Comparison of ENCODE assay signal across 19 mouse cellular contexts in the genomic region with DNA sequence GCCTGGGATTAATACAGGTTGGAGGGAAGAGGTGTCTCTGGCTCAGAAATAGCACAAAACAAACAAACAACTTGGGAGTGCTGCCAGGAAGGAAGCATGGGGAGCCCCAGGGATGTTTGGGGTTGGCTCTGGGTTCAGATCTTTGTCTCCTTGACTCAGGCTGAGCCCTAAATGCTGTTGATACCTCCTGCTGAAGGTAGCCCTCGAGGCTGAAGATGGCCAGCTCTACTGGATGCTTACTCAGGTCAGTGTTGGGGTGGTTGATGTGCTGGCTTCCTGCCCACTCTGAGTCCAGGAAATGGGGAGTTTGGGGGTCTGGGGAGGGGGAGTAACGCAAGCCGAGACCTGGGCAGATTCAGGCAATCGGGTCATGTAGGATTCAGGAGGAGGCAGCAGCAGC. TPM values are rescaled to one million over a fixed set of nuclear protein-coding genes. Genes with fewer than 3 reads are reported as not detected.
DNase-seq lines count a peak whose midpoint lies in the region; ATAC-seq lines count a peak whose summit lies in the region.
"Had no signal": no experiment of that assay in that cellular context is flagged by ENCODE, and none has a peak within 500 bp of the region (broad histone marks: within the 10 kb centered on the region; RNA-seq: fewer than 3 reads in every experiment).

No protein-coding gene starts in this region.

- H3K9ac ChIP-seq in forebrain, embryonic 13.5 days, result no peak overlapping the region
- H3K9ac ChIP-seq in liver, embryonic 13.5 days, result 0 out of 2 replicates have a peak overlapping the region, but pooled peaks have one; percentile 99
- H3K9ac ChIP-seq in liver, embryonic 12.5 days, result no peak overlapping the region
- no peak overlapping the region for H3K9ac ChIP-seq in hindbrain, embryonic 16.5 days (ENCODE audit: low read depth, low read length)
- 0 out of 2 replicates have a peak overlapping the region, but pooled peaks have one; percentile 22 for H3K9ac ChIP-seq in neural tube, embryonic 13.5 days
- H3K9ac ChIP-seq: lung, embryonic 15.5 days had no signal

- ATAC-seq in forebrain, embryonic 13.5 days, result no peak
- ATAC-seq in liver, embryonic 13.5 days (ENCODE audit: low read depth), result no peak
- no peak for ATAC-seq in liver, embryonic 12.5 days
- ATAC-seq in hindbrain, embryonic 16.5 days, result no peak
- ATAC-seq in neural tube, embryonic 13.5 days (ENCODE audit: low read depth), result no peak

- H3K27me3 ChIP-seq in forebrain, embryonic 13.5 days, result peaks cover 16% of the 10 kb centered on the region
- peaks cover 78% of the 10 kb centered on the region for H3K27me3 ChIP-seq in forebrain, embryonic 10.5 days (ENCODE audit: poor library complexity, severe bottlenecking)
- peaks cover 89% of the 10 kb centered on the region for H3K27me3 ChIP-seq in liver, embryonic 13.5 days
- H3K27me3 ChIP-seq in liver, embryonic 12.5 days (replicated peaks), result peaks cover 99% of the 10 kb centered on the region
- H3K27me3 ChIP-seq in hindbrain, embryonic 16.5 days (replicated peaks; ENCODE audit: control insufficient read depth, insufficient read depth, low read length), result no peaks in the 10 kb centered on the region
- peaks cover 14% of the 10 kb centered on the region for H3K27me3 ChIP-seq in neural tube, embryonic 13.5 days

- no peaks in the 10 kb centered on the region for H3K36me3 ChIP-seq in forebrain, embryonic 13.5 days (ENCODE audit: poor library complexity, severe bottlenecking)
- no peaks in the 10 kb centered on the region for H3K36me3 ChIP-seq in forebrain, embryonic 10.5 days (replicated peaks)
- H3K36me3 ChIP-seq in liver, embryonic 13.5 days, result no peaks in the 10 kb centered on the region
- H3K36me3 ChIP-seq in liver, embryonic 12.5 days, result no peaks in the 10 kb centered on the region
- H3K36me3 ChIP-seq in hindbrain, embryonic 16.5 days (ENCODE audit: control insufficient read depth, insufficient read depth, low read length), result no peaks in the 10 kb centered on the region
- no peaks in the 10 kb centered on the region for H3K36me3 ChIP-seq in neural tube, embryonic 13.5 days
- H3K36me3 ChIP-seq: heart, embryonic 10.5 days; lung, embryonic 15.5 days had no signal

- H3K27ac ChIP-seq in forebrain, embryonic 13.5 days, result no peak overlapping the region
- H3K27ac ChIP-seq in forebrain, embryonic 10.5 days, result no peak overlapping the region
- H3K27ac ChIP-seq in liver, embryonic 13.5 days, result no peak overlapping the region
- H3K27ac ChIP-seq in liver, embryonic 12.5 days, result no peak overlapping the region
- H3K27ac ChIP-seq in hindbrain, embryonic 16.5 days (ENCODE audit: low read depth, low read length), result no peak overlapping the region
- H3K27ac ChIP-seq in neural tube, embryonic 13.5 days (replicated peaks), result no peak overlapping the region
- H3K27ac ChIP-seq: heart, embryonic 10.5 days; lung, embryonic 15.5 days had no signal

- no peaks in the 10 kb centered on the region for H3K9me3 ChIP-seq in forebrain, embryonic 13.5 days (replicated peaks)
- H3K9me3 ChIP-seq in forebrain, embryonic 10.5 days, result no peaks in the 10 kb centered on the region
- H3K9me3 ChIP-seq in liver, embryonic 13.5 days (replicated peaks), result no peaks in the 10 kb centered on the region
- H3K9me3 ChIP-seq in liver, embryonic 12.5 days (replicated peaks), result no peaks in the 10 kb centered on the region
- no peaks in the 10 kb centered on the region for H3K9me3 ChIP-seq in hindbrain, embryonic 16.5 days (ENCODE audit: control insufficient read depth, low read length)
- H3K9me3 ChIP-seq in neural tube, embryonic 13.5 days, result no peaks in the 10 kb centered on the region
- H3K9me3 ChIP-seq: heart, embryonic 10.5 days; lung, embryonic 15.5 days had no signal

- no peak for DNase-seq in forebrain, embryonic 10.5 days (ENCODE audit: extremely low spot score, low spot score)
- DNase-seq in liver, embryonic 13.5 days, result no peak
- no peak for DNase-seq in thymus, postnatal 36 days
- DNase-seq: adrenal gland, postnatal 10 days; B cell, adult 2 months; gastrocnemius, postnatal 36 days; heart, postnatal 10 days; liver had no signal

- H3K4me3 ChIP-seq in forebrain, embryonic 13.5 days, result 0 out of 2 replicates have a peak overlapping the region, but pooled peaks have one; percentile 88
- no peak overlapping the region; the same call in 1 of the 2 replicates for H3K4me3 ChIP-seq in forebrain, embryonic 10.5 days
- H3K4me3 ChIP-seq in liver, embryonic 13.5 days (replicated peaks), result no peak overlapping the region
- no peak overlapping the region for H3K4me3 ChIP-seq in liver, embryonic 12.5 days
- H3K4me3 ChIP-seq in hindbrain, embryonic 16.5 days (ENCODE audit: low read length), result no peak overlapping the region
- 0 out of 2 replicates have a peak overlapping the region, but pooled peaks have one; percentile 89 for H3K4me3 ChIP-seq in neural tube, embryonic 13.5 days
- H3K4me3 ChIP-seq: heart, embryonic 10.5 days; lung, embryonic 15.5 days had no signal

- no peak overlapping the region for H3K4me2 ChIP-seq in forebrain, embryonic 13.5 days
- H3K4me2 ChIP-seq in liver, embryonic 13.5 days, result no peak overlapping the region
- H3K4me2 ChIP-seq in liver, embryonic 12.5 days, result no peak overlapping the region
- H3K4me2 ChIP-seq in hindbrain, embryonic 16.5 days (ENCODE audit: low read length), result peak overlapping the region; percentile 89
- H3K4me2 ChIP-seq in neural tube, embryonic 13.5 days, result peak overlapping the region; percentile 85
- H3K4me2 ChIP-seq: lung, embryonic 15.5 days had no signal

- peaks cover 44% of the 10 kb centered on the region for H3K4me1 ChIP-seq in forebrain, embryonic 13.5 days
- peaks cover 47% of the 10 kb centered on the region for H3K4me1 ChIP-seq in forebrain, embryonic 10.5 days
- peaks cover 50% of the 10 kb centered on the region for H3K4me1 ChIP-seq in liver, embryonic 13.5 days (replicated peaks)
- peaks cover 45% of the 10 kb centered on the region for H3K4me1 ChIP-seq in liver, embryonic 12.5 days
- H3K4me1 ChIP-seq in hindbrain, embryonic 16.5 days (ENCODE audit: control insufficient read depth, insufficient read depth, low read depth, low read length), result peaks cover 28% of the 10 kb centered on the region
- peaks cover 43% of the 10 kb centered on the region for H3K4me1 ChIP-seq in neural tube, embryonic 13.5 days (replicated peaks)

- WGBS in forebrain, embryonic 13.5 days, result 74% methylated on average over 4 of the region's 4 CpGs
- 73% methylated on average over 4 of the region's 4 CpGs for WGBS in forebrain, embryonic 10.5 days
- WGBS in liver, embryonic 13.5 days (ENCODE audit: insufficient replicate concordance), result 63% methylated on average over 4 of the region's 4 CpGs
- WGBS in liver, embryonic 12.5 days (ENCODE audit: insufficient replicate concordance), result 59% methylated on average over 4 of the region's 4 CpGs
- WGBS in hindbrain, embryonic 16.5 days, result 74% methylated on average over 4 of the region's 4 CpGs
- 76% methylated on average over 4 of the region's 4 CpGs for whole genome bisulfite sequencing in neural tube, embryonic 13.5 days

RNA-seq across cellular contexts. Expression of gene Dusp8, which starts 1.1 kb away (rescaled TPM):
- 44.1 and 55.6 TPM in 2 replicates for polyA plus RNA-seq in forebrain, embryonic 13.5 days (2015; fragmentation: Nextera tagmentation; extraction: Ambion mirVana)
- 3.6 and 7.3 TPM in 2 replicates for polyA plus RNA-seq in forebrain, embryonic 10.5 days (2016; fragmentation: Nextera tagmentation; extraction: Ambion mirVana)
- 4.4 and 4.6 TPM in 2 replicates for polyA plus RNA-seq in liver, embryonic 13.5 days (2015; fragmentation: Nextera tagmentation; extraction: Ambion mirVana)
- 7.4 and 7.5 TPM in 2 replicates for polyA plus RNA-seq in liver, embryonic 12.5 days (2016; fragmentation: Nextera tagmentation; extraction: Ambion mirVana)
- 109 and 117 TPM in 2 replicates for polyA plus RNA-seq in hindbrain, embryonic 16.5 days (2015; fragmentation: Nextera tagmentation; extraction: Ambion mirVana)
- polyA plus RNA-seq in neural tube, embryonic 13.5 days (2015; fragmentation: Nextera tagmentation; extraction: Ambion mirVana), result 88.4 and 96.1 TPM in 2 replicates

RNA-seq across cellular contexts. Expression of gene Gm45618, which starts 23.8 kb away (rescaled TPM):
- not detected in 2 replicates for polyA plus RNA-seq in forebrain, embryonic 13.5 days (2015; fragmentation: Nextera tagmentation; extraction: Ambion mirVana)
- 0.38 TPM in 1 of 2 replicates, not detected in the other for polyA plus RNA-seq in forebrain, embryonic 10.5 days (2016; fragmentation: Nextera tagmentation; extraction: Ambion mirVana)
- not detected in 2 replicates for polyA plus RNA-seq in liver, embryonic 13.5 days (2015; fragmentation: Nextera tagmentation; extraction: Ambion mirVana)
- not detected in 2 replicates for polyA plus RNA-seq in liver, embryonic 12.5 days (2016; fragmentation: Nextera tagmentation; extraction: Ambion mirVana)
- 0.25 TPM in 2 replicates for polyA plus RNA-seq in hindbrain, embryonic 16.5 days (2015; fragmentation: Nextera tagmentation; extraction: Ambion mirVana)
- polyA plus RNA-seq in neural tube, embryonic 13.5 days (2015; fragmentation: Nextera tagmentation; extraction: Ambion mirVana), result not detected in 2 replicates
- polyA plus RNA-seq: embryonic facial prominence, embryonic 11.5 days; erythroblast, embryonic 14.5 days; heart, embryonic 10.5 days; intestine, embryonic 14.5 days; kidney, embryonic 14.5 days; large intestine, adult 2 months; lung, embryonic 15.5 days had no signal

RNA-seq across cellular contexts. Expression of gene Mob2, which starts 35.8 kb away (rescaled TPM):
- polyA plus RNA-seq in forebrain, embryonic 13.5 days (2015; fragmentation: Nextera tagmentation; extraction: Ambion mirVana), result 51.0 and 58.1 TPM in 2 replicates
- polyA plus RNA-seq in forebrain, embryonic 10.5 days (2016; fragmentation: Nextera tagmentation; extraction: Ambion mirVana), result 60.9 and 65.7 TPM in 2 replicates
- 62.5 and 64.3 TPM in 2 replicates for polyA plus RNA-seq in liver, embryonic 13.5 days (2015; fragmentation: Nextera tagmentation; extraction: Ambion mirVana)
- polyA plus RNA-seq in liver, embryonic 12.5 days (2016; fragmentation: Nextera tagmentation; extraction: Ambion mirVana), result 62.9 and 64.6 TPM in 2 replicates
- polyA plus RNA-seq in hindbrain, embryonic 16.5 days (2015; fragmentation: Nextera tagmentation; extraction: Ambion mirVana), result 52.7 and 55.9 TPM in 2 replicates
- 51.3 and 52.8 TPM in 2 replicates for polyA plus RNA-seq in neural tube, embryonic 13.5 days (2015; fragmentation: Nextera tagmentation; extraction: Ambion mirVana)

RNA-seq across cellular contexts. Expression of gene Gm39115, which starts 39.1 kb away (rescaled TPM):
- polyA plus RNA-seq in forebrain, embryonic 13.5 days (2015; fragmentation: Nextera tagmentation; extraction: Ambion mirVana), result not detected in 2 replicates
- not detected in 2 replicates for polyA plus RNA-seq in forebrain, embryonic 10.5 days (2016; fragmentation: Nextera tagmentation; extraction: Ambion mirVana)
- not detected in 2 replicates for polyA plus RNA-seq in liver, embryonic 13.5 days (2015; fragmentation: Nextera tagmentation; extraction: Ambion mirVana)
- not detected in 2 replicates for polyA plus RNA-seq in liver, embryonic 12.5 days (2016; fragmentation: Nextera tagmentation; extraction: Ambion mirVana)
- polyA plus RNA-seq in hindbrain, embryonic 16.5 days (2015; fragmentation: Nextera tagmentation; extraction: Ambion mirVana), result 0.24 TPM in 2 replicates
- not detected in 2 replicates for polyA plus RNA-seq in neural tube, embryonic 13.5 days (2015; fragmentation: Nextera tagmentation; extraction: Ambion mirVana)
- polyA plus RNA-seq: embryonic facial prominence, embryonic 11.5 days; erythroblast, embryonic 14.5 days; heart, embryonic 10.5 days; intestine, embryonic 14.5 days; kidney, embryonic 14.5 days; large intestine, adult 2 months; lung, embryonic 15.5 days had no signal

RNA-seq across cellular contexts. Expression of gene Gm45337, which starts 47.7 kb away (rescaled TPM):
- polyA plus RNA-seq in forebrain, embryonic 13.5 days (2015; fragmentation: Nextera tagmentation; extraction: Ambion mirVana), result not detected in 2 replicates
- polyA plus RNA-seq in forebrain, embryonic 10.5 days (2016; fragmentation: Nextera tagmentation; extraction: Ambion mirVana), result not detected in 2 replicates
- polyA plus RNA-seq in liver, embryonic 13.5 days (2015; fragmentation: Nextera tagmentation; extraction: Ambion mirVana), result not detected in 2 replicates
- not detected in 2 replicates for polyA plus RNA-seq in liver, embryonic 12.5 days (2016; fragmentation: Nextera tagmentation; extraction: Ambion mirVana)
- polyA plus RNA-seq in hindbrain, embryonic 16.5 days (2015; fragmentation: Nextera tagmentation; extraction: Ambion mirVana), result not detected in 2 replicates
- not detected in 2 replicates for polyA plus RNA-seq in neural tube, embryonic 13.5 days (2015; fragmentation: Nextera tagmentation; extraction: Ambion mirVana)
- polyA plus RNA-seq: embryonic facial prominence, embryonic 11.5 days; erythroblast, embryonic 14.5 days; heart, embryonic 10.5 days; intestine, embryonic 14.5 days; kidney, embryonic 14.5 days; large intestine, adult 2 months; lung, embryonic 15.5 days had no signal

Comparison
In these comparisons a context has a peak if more than half of its experiments do, and no peak if none do; other contexts are left out.
1. H3K4me3 ChIP-seq: peak in forebrain, embryonic 13.5 days (single experiment) and neural tube, embryonic 13.5 days (single experiment); none in forebrain, embryonic 10.5 days (single experiment), liver, embryonic 13.5 days (single experiment), liver, embryonic 12.5 days (single experiment) and hindbrain, embryonic 16.5 days (single experiment).
2. H3K9ac ChIP-seq: peak in liver, embryonic 13.5 days (single experiment) and neural tube, embryonic 13.5 days (single experiment); none in forebrain, embryonic 13.5 days (single experiment), liver, embryonic 12.5 days (single experiment) and hindbrain, embryonic 16.5 days (single experiment).
3. H3K4me2 ChIP-seq: peak in hindbrain, embryonic 16.5 days (single experiment) and neural tube, embryonic 13.5 days (single experiment); none in forebrain, embryonic 13.5 days (single experiment), liver, embryonic 13.5 days (single experiment) and liver, embryonic 12.5 days (single experiment).